Mouse (Mus musculus): ENCODE measurements around the gene Cyba.

DNA sequence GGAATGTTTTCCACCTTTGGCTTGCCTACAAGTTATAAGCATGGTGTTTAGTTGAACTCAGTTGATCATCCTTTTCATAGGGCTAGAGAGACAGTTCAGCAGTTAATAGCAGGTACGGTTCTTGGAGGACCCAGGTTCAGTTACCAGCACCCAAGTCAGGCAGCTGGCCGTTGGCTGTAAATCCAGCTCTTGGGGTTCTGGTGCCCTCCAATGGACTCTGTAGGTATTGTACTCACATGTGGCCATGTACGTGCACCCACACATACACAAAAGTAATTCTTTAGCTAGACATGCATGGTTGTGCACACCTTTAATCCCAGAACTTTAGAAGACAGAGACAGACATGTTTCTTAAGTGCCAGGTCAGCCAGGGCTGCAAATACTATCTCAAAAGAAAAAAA lies 43.4 kb downstream of the Cyba start:
- TF ChIP-seq POLR2A (IDR thresholded peaks at IDR 0.05; ENCODE audit: low read depth, low read length) (no peak), CTCF (IDR thresholded peaks at IDR 0.05; ENCODE audit: borderline replicate concordance, insufficient read depth, low read length) (no peak)

Data from embryonic fibroblast, embryonic 13.5 days (primary cell).